Mouse (Mus musculus) brain, embryonic 14.5 days (tissue): ENCODE measurements around the gene AI464131.

Experiments
- CTCF ChIP-seq: fragments of 200-500 bp; IDR thresholded peaks from 2 replicates; pipeline ENCODE4 v1.5.1; 2012; ENCODE audit warnings: inconsistent platforms, mild to moderate bottlenecking, moderate library complexity, borderline replicate concordance; ENCODE audit not compliant: insufficient read depth, insufficient read length; ENCODE audit errors: extremely low read depth
- POLR2A ChIP-seq: fragments of 200-500 bp; IDR thresholded peaks from 2 replicates; pipeline ENCODE4 v1.6.1; 2012; ENCODE audit warnings: mild to moderate bottlenecking, inconsistent platforms, borderline replicate concordance; ENCODE audit not compliant: poor library complexity, insufficient read depth, insufficient read length, severe bottlenecking; ENCODE audit errors: extremely low read depth

GRCm38 (mm10) chr4:41547086-41547485 lies 44.2 kb upstream of the AI464131 start:
- TF ChIP-seq CTCF: no peak
- no peak for TF ChIP-seq POLR2A
